Mouse (Mus musculus) erythroblast, adult 5-6 weeks (primary cell): Measurements from ENCODE around the gene AW011738. TPM values are rescaled to one million over a fixed set of nuclear protein-coding genes. Genes with fewer than 3 reads are reported as not detected.
A peak's percentile ranks its signal among the peaks of the same experiment; 100 is the strongest.

Source experiments
- ATAC-seq: replicated peaks from 2 replicates; pipeline ENCODE4 v1.8.0; 2016; ENCODE audit warnings: moderate number of reproducible peaks, mild to moderate bottlenecking, moderate TSS enrichment, inconsistent platforms; ENCODE audit not compliant: poor library complexity, low FRiP score, severe bottlenecking
- total RNA-seq, 2 experiments: library from RNA; stranded (forward) in 1 of 2; stranded (reverse) in 1 of 2; fragments of 150-400 nt in 1 of 2; fragments of 200-764, 138-1000 nt in 1 of 2; gene quantifications; 2 replicates each; pipeline versions ENCODE4 v1.2.3 to v1.2.4; 2015 to 2017; ENCODE audit warnings: low replicate concordance in 2 of 2

AW011738 gene
- total RNA-seq, 2 experiments from 2014 or later: 8.3 to 29.9 TPM

- ATAC-seq: peak; percentile 45
Observed at GRCm38 (mm10) chr4:156234701-156235213, 31.7 kb downstream of the AW011738 start, which contains the start of gene Plekhn1. Plekhn1 (minus strand) TSS chr4:156234857.

DNA sequence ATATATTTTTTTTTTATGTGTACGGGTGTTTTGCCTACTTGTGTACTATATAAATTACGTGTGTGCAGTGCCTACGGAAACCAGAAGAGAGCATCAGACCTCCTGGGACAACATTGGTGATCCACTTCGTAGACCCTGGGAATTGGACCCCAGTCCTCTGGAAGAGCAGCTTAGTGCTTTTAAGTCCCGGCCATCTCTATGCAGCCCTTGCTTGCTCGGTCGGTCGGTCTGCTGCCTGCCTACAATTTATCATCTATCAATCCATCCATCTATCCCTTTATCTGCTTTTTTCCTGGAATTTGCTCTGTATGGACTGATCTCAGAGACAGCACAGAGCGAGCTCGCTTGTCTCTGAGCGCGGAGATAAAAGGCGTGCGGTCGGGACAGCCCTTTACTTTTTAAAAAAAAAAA lies 32.3 kb downstream of the AW011738 start:
- peak; percentile 43 for ATAC-seq

DNA sequence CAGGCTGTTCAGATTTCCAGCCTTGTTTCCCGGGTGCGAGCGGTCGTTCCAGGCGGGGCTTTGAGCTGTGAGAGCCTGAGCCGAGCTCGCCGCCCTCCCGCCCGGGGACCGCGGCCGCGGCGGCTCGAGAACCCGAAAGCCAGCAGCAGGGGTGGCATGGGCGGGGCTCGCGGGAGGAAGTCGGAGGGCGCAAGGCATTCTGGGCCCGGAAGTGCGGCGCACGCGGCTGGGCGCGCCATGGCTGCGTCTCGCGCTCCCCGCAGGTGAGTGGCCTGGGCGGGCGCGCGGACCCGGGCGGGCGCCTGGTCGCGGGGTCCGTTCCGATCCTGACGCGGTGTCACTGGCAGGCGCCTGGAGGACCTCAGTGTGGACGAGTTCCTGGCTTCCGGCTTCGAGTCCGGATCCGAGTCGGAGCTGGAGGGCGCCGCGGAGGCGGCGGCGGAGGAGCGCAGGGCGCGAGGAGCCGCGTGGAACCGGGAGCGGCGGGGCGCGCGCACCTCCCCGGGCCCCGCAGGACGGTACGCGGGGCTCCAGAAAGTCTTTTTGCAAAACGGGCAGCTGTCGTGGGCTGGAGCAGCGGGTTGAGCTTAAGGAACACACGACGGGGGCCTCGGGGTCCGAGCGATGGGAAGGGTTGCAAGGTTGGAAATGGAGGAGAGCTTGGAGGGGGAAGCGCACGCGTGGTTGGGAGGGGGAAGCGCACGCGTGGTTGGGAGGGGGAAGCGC lies 32.9 kb downstream of the AW011738 start, which contains the start of gene Noc2l:
Gene Noc2l, plus strand, starts transcription at position 203 of the 726 bp plus-strand sequence.
- ATAC-seq: peak; percentile 89

DNA sequence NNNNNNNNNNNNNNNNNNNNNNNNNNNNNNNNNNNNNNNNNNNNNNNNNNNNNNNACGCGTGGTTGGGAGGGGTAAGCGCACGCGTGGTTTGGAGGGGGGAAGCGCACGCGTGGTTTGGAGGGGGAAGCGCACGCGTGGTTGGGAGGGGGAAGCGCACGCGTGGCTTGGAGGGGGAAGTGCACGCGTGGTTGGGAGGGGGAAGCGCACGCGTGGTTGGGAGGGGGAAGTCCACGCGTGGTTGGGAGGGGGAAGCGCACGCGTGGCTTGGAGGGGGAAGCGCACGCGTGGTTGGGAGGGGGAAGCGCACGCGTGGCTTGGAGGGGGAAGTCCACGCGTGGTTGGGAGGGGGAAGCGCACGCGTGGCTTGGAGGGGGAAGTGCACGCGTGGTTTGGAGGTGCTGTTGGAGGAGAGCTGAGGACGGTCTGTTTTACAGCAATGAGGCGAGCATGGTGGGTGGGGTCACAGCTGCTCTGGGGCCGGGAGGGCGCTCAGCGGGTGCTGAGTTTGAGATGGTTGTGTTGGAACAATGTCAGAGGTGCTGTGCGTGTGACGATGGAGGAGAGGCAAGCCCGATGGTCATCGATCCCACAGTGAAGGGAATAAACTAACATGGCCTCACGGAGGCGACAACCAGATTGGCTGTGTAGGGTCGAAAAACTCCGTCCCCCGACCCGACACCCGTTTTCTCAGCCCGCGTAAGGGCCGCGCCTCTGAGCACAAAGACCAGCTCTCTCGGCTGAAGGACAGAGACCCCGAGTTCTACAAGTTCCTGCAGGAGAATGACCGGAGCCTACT lies 33.7 kb downstream of the AW011738 start:
- ATAC-seq: no peak

GRCm38 (mm10) chr4:156249567-156249966 lies 46.5 kb downstream of the AW011738 start:
- no peak for ATAC-seq

- ATAC-seq: no peak
Observed at GRCm38 (mm10) chr4:156251081-156251480, 48.0 kb downstream of the AW011738 start.

- ATAC-seq: peak; percentile 48
Observed at GRCm38 (mm10) chr4:156252140-156252539, 49.0 kb downstream of the AW011738 start.

DNA sequence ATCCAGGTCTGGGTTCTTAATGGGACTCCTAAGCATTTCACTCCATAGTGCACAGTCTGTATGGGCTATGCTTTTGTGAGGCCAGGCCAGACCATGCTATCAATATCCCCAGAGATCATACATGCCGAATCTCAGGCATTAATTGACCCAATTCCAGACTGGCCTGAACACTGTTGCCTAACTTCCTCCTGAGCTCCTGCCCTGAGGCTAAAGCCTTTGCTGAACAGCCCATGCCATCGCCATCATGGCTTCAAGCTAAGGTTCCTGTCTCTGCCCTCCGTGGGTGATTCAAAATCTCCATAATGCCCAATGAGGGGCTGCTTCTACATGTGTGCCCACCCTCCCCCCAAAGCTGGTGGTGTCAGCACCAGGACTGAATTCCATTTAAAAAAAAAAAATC lies 49.5 kb downstream of the AW011738 start:
- ATAC-seq: peak; percentile 13; the same call in 1 of the 2 replicates

DNA sequence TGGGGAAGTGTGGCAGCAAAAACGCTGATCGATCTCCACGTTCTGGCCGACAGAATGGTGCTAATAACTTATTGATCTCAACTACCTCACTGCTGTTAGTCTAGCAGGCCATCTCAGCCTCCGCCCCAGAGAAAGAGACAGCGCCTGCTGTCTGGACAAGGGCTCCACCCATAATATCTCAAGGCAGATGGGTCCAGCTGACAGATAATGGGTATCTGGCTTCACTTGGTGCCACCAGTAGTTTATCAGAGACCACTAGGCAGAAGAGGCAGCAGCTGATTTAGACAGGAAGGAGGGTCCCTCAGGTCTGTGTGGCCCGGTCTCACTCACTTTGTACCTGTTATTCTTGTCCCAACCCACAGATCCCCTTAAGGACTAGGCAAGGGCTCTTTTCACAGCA lies 49.9 kb downstream of the AW011738 start:
- ATAC-seq: peak; percentile 80

- peak; percentile 72 for ATAC-seq
Observed at GRCm38 (mm10) chr4:156254361-156255077, 51.4 kb downstream of the AW011738 start.

Other genes starting within 250 kb of the AW011738 start
- gene C1qtnf12, start 241.0 kb upstream of the AW011738 start, total RNA-seq (2015; ENCODE audit: low replicate concordance): 99.9 and 100 TPM in 2 replicates
- 21.5 and 35.8 TPM in 2 replicates for gene C1qtnf12, start 241.0 kb upstream of the AW011738 start, total RNA-seq (2017; ENCODE audit: low replicate concordance)
- gene B3galt6, start 210.7 kb upstream of the AW011738 start, total RNA-seq (2015; ENCODE audit: low replicate concordance): 1.0 and 4.4 TPM in 2 replicates
- 1.2 and 1.4 TPM in 2 replicates for gene B3galt6, start 210.7 kb upstream of the AW011738 start, total RNA-seq (2017; ENCODE audit: low replicate concordance)
- gene Sdf4, start 210.4 kb upstream of the AW011738 start, total RNA-seq (2015; ENCODE audit: low replicate concordance): 11.1 and 16.7 TPM in 2 replicates
- gene Sdf4, start 210.4 kb upstream of the AW011738 start, total RNA-seq (2017; ENCODE audit: low replicate concordance): 101 and 127 TPM in 2 replicates
- gene Tnfrsf4, start 189.5 kb upstream of the AW011738 start, total RNA-seq (2015; ENCODE audit: low replicate concordance): 5.2 TPM in 1 of 2 replicates, not detected in the other
- 5.5 TPM in 1 of 2 replicates, not detected in the other for gene Tnfrsf4, start 189.5 kb upstream of the AW011738 start, total RNA-seq (2017; ENCODE audit: low replicate concordance)
- gene Tnfrsf18, start 177.1 kb upstream of the AW011738 start, total RNA-seq (2015; ENCODE audit: low replicate concordance): 16.5 TPM in 1 of 2 replicates, not detected in the other
- 2.3 and 2.9 TPM in 2 replicates for gene Tnfrsf18, start 177.1 kb upstream of the AW011738 start, total RNA-seq (2017; ENCODE audit: low replicate concordance)
- not detected in 2 replicates for gene Ttll10, start 143.9 kb upstream of the AW011738 start, total RNA-seq (2015; ENCODE audit: low replicate concordance)
- not detected in 2 replicates for gene Ttll10, start 143.9 kb upstream of the AW011738 start, total RNA-seq (2017; ENCODE audit: low replicate concordance)
- gene 9430015G10Rik, start 93.3 kb upstream of the AW011738 start, total RNA-seq (2015; ENCODE audit: low replicate concordance): 5.2 and 7.7 TPM in 2 replicates
- 11.6 and 16.0 TPM in 2 replicates for gene 9430015G10Rik, start 93.3 kb upstream of the AW011738 start, total RNA-seq (2017; ENCODE audit: low replicate concordance)
- not detected in 2 replicates for gene Rnf223, start 72.8 kb upstream of the AW011738 start, total RNA-seq (2015; ENCODE audit: low replicate concordance)
- not detected in 2 replicates for gene Rnf223, start 72.8 kb upstream of the AW011738 start, total RNA-seq (2017; ENCODE audit: low replicate concordance)
- gene Agrn, start 5.8 kb upstream of the AW011738 start, total RNA-seq (2015; ENCODE audit: low replicate concordance): 24.2 and 26.7 TPM in 2 replicates
- gene Agrn, start 5.8 kb upstream of the AW011738 start, total RNA-seq (2017; ENCODE audit: low replicate concordance): 22.9 and 27.7 TPM in 2 replicates
- 70.9 and 108 TPM in 2 replicates for gene Isg15, start 2.5 kb upstream of the AW011738 start, total RNA-seq (2015; ENCODE audit: low replicate concordance)
- gene Isg15, start 2.5 kb upstream of the AW011738 start, total RNA-seq (2017; ENCODE audit: low replicate concordance): 185 and 281 TPM in 2 replicates
- 2.3 and 3.6 TPM in 2 replicates for gene Perm1, start 12.6 kb downstream of the AW011738 start, total RNA-seq (2015; ENCODE audit: low replicate concordance)
- 4.3 and 4.9 TPM in 2 replicates for gene Perm1, start 12.6 kb downstream of the AW011738 start, total RNA-seq (2017; ENCODE audit: low replicate concordance)
- 11.0 and 11.1 TPM in 2 replicates for gene Plekhn1, start 31.6 kb downstream of the AW011738 start, total RNA-seq (2015; ENCODE audit: low replicate concordance)
- gene Plekhn1, start 31.6 kb downstream of the AW011738 start, total RNA-seq (2017; ENCODE audit: low replicate concordance): 9.9 and 12.8 TPM in 2 replicates
- gene Noc2l, start 32.7 kb downstream of the AW011738 start, total RNA-seq (2015; ENCODE audit: low replicate concordance): 12.1 and 15.0 TPM in 2 replicates
- 24.8 and 28.3 TPM in 2 replicates for gene Noc2l, start 32.7 kb downstream of the AW011738 start, total RNA-seq (2017; ENCODE audit: low replicate concordance)
- gene Samd11, start 52.4 kb downstream of the AW011738 start, total RNA-seq (2015; ENCODE audit: low replicate concordance): 110 and 112 TPM in 2 replicates
- 181 and 200 TPM in 2 replicates for gene Samd11, start 52.4 kb downstream of the AW011738 start, total RNA-seq (2017; ENCODE audit: low replicate concordance)
- not detected in 2 replicates for gene Vmn2r-ps159, start 127.8 kb downstream of the AW011738 start, total RNA-seq (2015; ENCODE audit: low replicate concordance)
- gene Vmn2r-ps159, start 127.8 kb downstream of the AW011738 start, total RNA-seq (2017; ENCODE audit: low replicate concordance): not detected in 2 replicates